Mouse (Mus musculus) midbrain, embryonic 14.5 days (tissue): ENCODE measurements at regions not wholly inside any gene's neighbourhood (a gene's known extent, or its start where the extent isn't known, plus 50 kb on each side); places are given as distances from the start of the nearest gene placed in this dataset.

Experiments
- ATAC-seq: fragments of 200-750 bp; cut with Nextera tagmentation; 2 replicates; pipeline ENCODE4 v1.8.0; 2017; ENCODE audit warnings: moderate number of reproducible peaks, moderate library complexity; ENCODE audit not compliant: low FRiP score, low TSS enrichment
- DNase-seq: peaks from one replicate; pipeline ENCODE4 v3.0.0-alpha.2; 2015
- H3K27ac ChIP-seq: fragments of 300-500 bp; sonication (generic); replicated peaks from 2 replicates; pipeline ENCODE4 v1.5.1; 2014; ENCODE audit warnings: mild to moderate bottlenecking, low read depth, low read length, moderate library complexity
- H3K27me3 ChIP-seq: fragments of 300-500 bp; sonication (generic); 2 replicates; pipeline ENCODE4 v1.6.1; 2014; ENCODE audit warnings: low read length, control low read depth, mixed read lengths; ENCODE audit not compliant: control insufficient read depth, insufficient read depth
- H3K36me3 ChIP-seq: fragments of 300-500 bp; sonication (generic); 2 replicates; pipeline ENCODE4 v1.6.1; 2014; ENCODE audit warnings: low read length, control low read depth; ENCODE audit not compliant: control insufficient read depth, insufficient read depth
- H3K4me1 ChIP-seq: fragments of 300-500 bp; sonication (generic); 2 replicates; pipeline ENCODE4 v1.6.1; 2014; ENCODE audit warnings: mild to moderate bottlenecking, antibody characterized with exemption, low read length, control low read depth; ENCODE audit not compliant: control insufficient read depth, insufficient read depth
- H3K4me2 ChIP-seq: fragments of 300-500 bp; sonication (generic); 2 replicates; pipeline ENCODE4 v1.6.1; 2014; ENCODE audit warnings: mild to moderate bottlenecking, low read length, moderate library complexity
- H3K4me3 ChIP-seq: fragments of 300-500 bp; sonication (generic); replicated peaks from 2 replicates; pipeline ENCODE4 v1.5.1; 2014; ENCODE audit warnings: low read depth, low read length
- H3K9ac ChIP-seq: fragments of 300-500 bp; sonication (generic); replicated peaks from 2 replicates; pipeline ENCODE4 v1.6.1; 2014; ENCODE audit warnings: mild to moderate bottlenecking, low read length, moderate library complexity
- H3K9me3 ChIP-seq: fragments of 300-500 bp; sonication (generic); 2 replicates; pipeline ENCODE4 v1.6.1; 2016; ENCODE audit warnings: low read length, control low read depth, mixed read lengths; ENCODE audit not compliant: control insufficient read depth
- WGBS: fragments of 180-500 bp; shearing (Covaris S2); extraction: QIAGEN DNeasy Blood & Tissue Kit; methylation state at CpG from one replicate; pipeline ENCODE4 v1.1.7; 2014; 5-methylcytosine and 5-hydroxymethylcytosine counted together

GRCm38 (mm10) chr12:15137039-15137438, 679.7 kb downstream of the Trib2 start:
- ATAC-seq, result no peak
- 45% methylated on average over 5 of the region's 5 CpGs for WGBS
- no peak overlapping the region for H3K27ac ChIP-seq

GRCm38 (mm10) chr12:15124179-15124578, 692.5 kb downstream of the Trib2 start:
- 78% methylated on average over 3 of the region's 3 CpGs for WGBS
- Histone ChIP-seq H3K4me1 (no peaks in the 10 kb centered on the region), H3K27ac (no peak overlapping the region), H3K4me2 (no peak overlapping the region), H3K9ac (no peak overlapping the region), H3K4me3 (no peak overlapping the region), H3K36me3 (no peaks in the 10 kb centered on the region), H3K27me3 (no peaks in the 10 kb centered on the region), H3K9me3 (no peaks in the 10 kb centered on the region)
- DNase-seq (peak; percentile 5), ATAC-seq (no peak)

More at GRCm38 (mm10) chr12:15137039-15137438, 679.7 kb downstream of the Trib2 start:
- no peak overlapping the region for H3K9ac ChIP-seq
- DNase-seq, result peak; percentile 31
- H3K4me3 ChIP-seq, result no peak overlapping the region
- H3K27me3 ChIP-seq, result no peaks in the 10 kb centered on the region
- no peaks in the 10 kb centered on the region for H3K36me3 ChIP-seq
- H3K4me1 ChIP-seq, result no peaks in the 10 kb centered on the region
- H3K9me3 ChIP-seq, result no peaks in the 10 kb centered on the region
- no peak overlapping the region for H3K4me2 ChIP-seq

GRCm38 (mm10) chr12:15122586-15123212, 694.0 kb downstream of the Trib2 start:
- Histone ChIP-seq H3K9me3 (no peaks in the 10 kb centered on the region), H3K27me3 (no peaks in the 10 kb centered on the region), H3K4me3 (no peak overlapping the region), H3K36me3 (no peaks in the 10 kb centered on the region), H3K27ac (no peak overlapping the region), H3K4me2 (no peak overlapping the region), H3K9ac (no peak overlapping the region), H3K4me1 (no peaks in the 10 kb centered on the region)
- ATAC-seq, result no peak
- WGBS, result 82% methylated on average over 4 of the region's 4 CpGs
- DNase-seq, result no peak

- Histone ChIP-seq H3K4me3 (no peak overlapping the region), H3K4me2 (no peak overlapping the region), H3K36me3 (no peaks in the 10 kb centered on the region), H3K27ac (no peak overlapping the region), H3K9ac (no peak overlapping the region), H3K9me3 (no peaks in the 10 kb centered on the region), H3K4me1 (no peaks in the 10 kb centered on the region), H3K27me3 (no peaks in the 10 kb centered on the region)
- DNase-seq (no peak), ATAC-seq (no peak)
- 91% methylated on average over 3 of the region's 3 CpGs for WGBS
Measured at GRCm38 (mm10) chr12:15115556-15115955, 701.2 kb downstream of the Trib2 start.

GRCm38 (mm10) chr12:15114793-15115192, 701.9 kb downstream of the Trib2 start:
- H3K4me2 ChIP-seq, result no peak overlapping the region
- no peak overlapping the region for H3K4me3 ChIP-seq
- ATAC-seq (no peak), DNase-seq (no peak)
- H3K27me3 ChIP-seq, result no peaks in the 10 kb centered on the region
- H3K36me3 ChIP-seq, result no peaks in the 10 kb centered on the region
- H3K4me1 ChIP-seq, result no peaks in the 10 kb centered on the region
- no peaks in the 10 kb centered on the region for H3K9me3 ChIP-seq
- WGBS, result 94% methylated on average over 14 of the region's 14 CpGs
- H3K9ac ChIP-seq, result no peak overlapping the region
- H3K27ac ChIP-seq, result no peak overlapping the region

GRCm38 (mm10) chr12:15111049-15111448, 705.7 kb downstream of the Trib2 start:
- no peak overlapping the region for H3K27ac ChIP-seq
- no peaks in the 10 kb centered on the region for H3K4me1 ChIP-seq
- H3K9ac ChIP-seq, result no peak overlapping the region
- H3K36me3 ChIP-seq, result no peaks in the 10 kb centered on the region
- DNase-seq, result no peak
- no peaks in the 10 kb centered on the region for H3K27me3 ChIP-seq
- H3K4me3 ChIP-seq, result no peak overlapping the region
- no peak overlapping the region for H3K4me2 ChIP-seq
- ATAC-seq, result no peak
- 73% methylated on average over 2 of the region's 2 CpGs for WGBS
- no peaks in the 10 kb centered on the region for H3K9me3 ChIP-seq

GRCm38 (mm10) chr12:15104876-15105275, 711.8 kb downstream of the Trib2 start:
- Histone ChIP-seq H3K4me2 (no peak overlapping the region), H3K9me3 (no peaks in the 10 kb centered on the region), H3K36me3 (no peaks in the 10 kb centered on the region), H3K9ac (no peak overlapping the region), H3K4me3 (no peak overlapping the region), H3K4me1 (no peaks in the 10 kb centered on the region), H3K27ac (no peak overlapping the region), H3K27me3 (no peaks in the 10 kb centered on the region)
- DNase-seq (peak; percentile 56), ATAC-seq (no peak)
- WGBS, result 83% methylated on average over 2 of the region's 2 CpGs

GRCm38 (mm10) chr12:15078615-15079014, 738.1 kb downstream of the Trib2 start:
- no peak for ATAC-seq
- 69% methylated on average over 2 of the region's 2 CpGs for WGBS

GRCm38 (mm10) chr12:15064351-15064750, 752.4 kb downstream of the Trib2 start:
- Histone ChIP-seq H3K27me3 (no peaks in the 10 kb centered on the region), H3K4me3 (no peak overlapping the region), H3K4me2 (no peak overlapping the region), H3K36me3 (no peaks in the 10 kb centered on the region), H3K4me1 (no peaks in the 10 kb centered on the region), H3K27ac (no peak overlapping the region), H3K9ac (no peak overlapping the region), H3K9me3 (no peaks in the 10 kb centered on the region)
- no peak for ATAC-seq
- no peak for DNase-seq
- 61% methylated on average over 1 of the region's 1 CpGs for WGBS

More at GRCm38 (mm10) chr12:15078615-15079014, 738.1 kb downstream of the Trib2 start:
- Histone ChIP-seq H3K4me3 (no peak overlapping the region), H3K27me3 (no peaks in the 10 kb centered on the region), H3K4me1 (no peaks in the 10 kb centered on the region), H3K9me3 (no peaks in the 10 kb centered on the region), H3K9ac (no peak overlapping the region), H3K36me3 (no peaks in the 10 kb centered on the region), H3K27ac (no peak overlapping the region), H3K4me2 (no peak overlapping the region)
- peak; percentile 77 for DNase-seq
